Mouse (Mus musculus): ENCODE data around the gene 1700028J19Rik. TPM values are rescaled to one million over a fixed set of nuclear protein-coding genes. Genes with fewer than 3 reads are reported as not detected.
"Not testable (repeated sequence)": the region's sequence is repeated elsewhere in the genome, so short reads cannot be mapped to it uniquely, and the experiment has no call there.

The 1700028J19Rik gene
- polyA plus RNA-seq, 1 experiment = 1.5 TPM

- no peak for DNase-seq (ENCODE audit: low read depth)
- TF ChIP-seq POLR2A (IDR thresholded peaks at IDR 0.05; ENCODE audit: borderline replicate concordance, extremely low read depth, insufficient read depth, insufficient read length, poor library complexity, severe bottlenecking) (no peak), CTCF (IDR thresholded peaks at IDR 0.05; ENCODE audit: borderline replicate concordance, extremely low read depth, insufficient read depth, insufficient read length) (no peak)
Measured at GRCm38 (mm10) chr7:44272546-44272945, 26.1 kb upstream of the 1700028J19Rik start.

- peak; percentile 75 for DNase-seq (ENCODE audit: low read depth)
Measured at GRCm38 (mm10) chr7:44271309-44271708, 24.8 kb upstream of the 1700028J19Rik start.

GRCm38 (mm10) chr7:44269397-44269796 lies 22.9 kb upstream of the 1700028J19Rik start:
- TF ChIP-seq POLR2A (IDR thresholded peaks at IDR 0.05; ENCODE audit: borderline replicate concordance, extremely low read depth, insufficient read depth, insufficient read length, poor library complexity, severe bottlenecking) = no peak
- no peak for TF ChIP-seq CTCF (IDR thresholded peaks at IDR 0.05; ENCODE audit: borderline replicate concordance, extremely low read depth, insufficient read depth, insufficient read length)
- DNase-seq (ENCODE audit: low read depth) = no peak

More at GRCm38 (mm10) chr7:44271309-44271708, 24.8 kb upstream of the 1700028J19Rik start:
- TF ChIP-seq CTCF (IDR thresholded peaks at IDR 0.05; ENCODE audit: borderline replicate concordance, extremely low read depth, insufficient read depth, insufficient read length) (no peak), POLR2A (IDR thresholded peaks at IDR 0.05; ENCODE audit: borderline replicate concordance, extremely low read depth, insufficient read depth, insufficient read length, poor library complexity, severe bottlenecking) (no peak)

DNA sequence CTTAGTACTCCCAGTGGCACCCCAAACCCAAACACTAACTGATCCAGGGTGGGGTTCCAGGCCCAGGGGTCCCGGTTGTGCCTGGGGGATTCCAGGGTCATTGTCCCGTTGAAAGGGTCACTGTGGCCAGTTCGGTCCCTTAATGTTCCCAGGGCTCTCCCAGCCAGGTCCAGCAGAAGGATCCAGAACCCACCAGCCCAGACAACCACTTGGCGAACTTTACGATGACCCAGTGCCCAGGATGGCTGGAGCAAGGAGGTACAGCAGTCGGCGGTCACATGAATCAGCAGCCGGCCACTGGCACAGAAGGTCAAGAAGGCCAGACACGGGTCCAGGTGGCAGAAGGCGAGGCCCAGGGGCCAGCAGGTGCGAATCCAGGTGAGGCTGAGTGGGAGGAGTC lies 21.6 kb upstream of the 1700028J19Rik start:
- no peak for DNase-seq (ENCODE audit: low read depth)

DNA sequence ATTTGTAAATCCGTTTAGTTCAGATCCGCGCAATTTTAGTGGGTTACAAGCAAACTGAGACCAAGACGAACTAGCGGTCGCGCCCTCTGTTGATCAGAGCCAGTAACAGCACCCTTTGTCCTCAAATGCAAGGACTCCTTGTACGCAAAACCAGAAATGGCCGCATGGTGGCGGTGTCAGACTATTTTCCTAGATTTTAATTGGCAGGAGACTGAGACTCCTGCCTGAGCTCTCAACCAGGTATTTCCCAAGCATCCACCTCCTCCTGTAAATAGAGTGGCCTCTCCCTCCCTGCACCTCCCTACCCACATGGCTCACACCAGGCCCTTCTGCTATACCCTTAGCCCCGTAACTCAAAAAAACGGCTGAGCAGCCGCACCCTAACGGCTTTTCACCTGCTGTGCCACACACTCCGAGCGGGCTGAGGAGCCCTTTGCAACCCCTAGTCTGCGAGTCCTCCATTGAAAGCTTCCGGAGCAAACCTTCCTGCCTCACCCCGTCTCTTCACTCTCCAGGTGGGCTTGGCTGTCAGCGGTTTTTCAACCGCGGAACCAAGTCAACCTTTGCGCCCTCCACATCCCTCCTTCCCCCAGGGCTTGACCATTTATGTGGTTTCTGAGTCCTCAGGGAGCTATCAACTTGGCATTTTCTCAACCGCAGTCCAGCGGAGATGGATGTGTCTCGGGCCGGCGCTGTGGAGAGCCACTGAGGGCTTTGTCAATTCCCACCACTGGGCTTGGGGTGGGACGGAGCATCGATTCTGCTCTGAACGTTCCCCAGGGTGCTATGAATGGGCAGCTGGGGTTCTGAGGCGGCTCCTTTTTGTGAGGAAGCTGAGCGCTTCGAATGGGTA lies 16.5 kb upstream of the 1700028J19Rik start:
- DNase-seq (ENCODE audit: low read depth) = peak; percentile 97
- TF ChIP-seq CTCF (IDR thresholded peaks at IDR 0.05; ENCODE audit: borderline replicate concordance, extremely low read depth, insufficient read depth, insufficient read length) = peak; percentile 97
- no peak for TF ChIP-seq POLR2A (IDR thresholded peaks at IDR 0.05; ENCODE audit: borderline replicate concordance, extremely low read depth, insufficient read depth, insufficient read length, poor library complexity, severe bottlenecking)

More for the DNA sequence above, 21.6 kb upstream of the 1700028J19Rik start:
- TF ChIP-seq POLR2A (IDR thresholded peaks at IDR 0.05; ENCODE audit: borderline replicate concordance, extremely low read depth, insufficient read depth, insufficient read length, poor library complexity, severe bottlenecking) (no peak), CTCF (IDR thresholded peaks at IDR 0.05; ENCODE audit: borderline replicate concordance, extremely low read depth, insufficient read depth, insufficient read length) (no peak)

DNA sequence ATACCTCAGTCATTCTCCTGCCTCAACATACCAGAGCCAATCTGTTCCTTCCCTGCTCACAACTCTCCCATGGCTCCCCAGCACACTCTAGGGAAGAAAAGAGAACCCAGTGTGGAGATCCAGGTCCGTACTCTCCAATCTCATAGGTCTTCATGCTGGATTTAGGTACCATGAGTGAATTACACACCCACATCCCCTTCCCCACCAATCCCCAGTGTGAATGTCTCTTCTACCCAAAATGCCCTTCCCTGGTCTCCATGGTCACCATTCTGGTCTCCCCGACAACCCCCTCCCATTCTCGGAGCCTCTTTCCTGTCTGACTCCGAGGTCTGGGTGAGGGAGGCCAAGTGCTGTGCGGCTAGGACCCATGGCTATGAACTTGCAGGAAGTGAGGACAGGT lies 14.7 kb upstream of the 1700028J19Rik start, which contains the start of gene Gm15517:
Gene Gm15517 (plus strand): TSS at position 301 of the 400 bp plus-strand sequence.
- DNase-seq (ENCODE audit: low read depth) = no peak
- TF ChIP-seq POLR2A (IDR thresholded peaks at IDR 0.05; ENCODE audit: borderline replicate concordance, extremely low read depth, insufficient read depth, insufficient read length, poor library complexity, severe bottlenecking) (no peak), CTCF (IDR thresholded peaks at IDR 0.05; ENCODE audit: borderline replicate concordance, extremely low read depth, insufficient read depth, insufficient read length) (no peak)

GRCm38 (mm10) chr7:44260410-44260809 lies 13.9 kb upstream of the 1700028J19Rik start:
- no peak for TF ChIP-seq CTCF (IDR thresholded peaks at IDR 0.05; ENCODE audit: borderline replicate concordance, extremely low read depth, insufficient read depth, insufficient read length)
- no peak for TF ChIP-seq POLR2A (IDR thresholded peaks at IDR 0.05; ENCODE audit: borderline replicate concordance, extremely low read depth, insufficient read depth, insufficient read length, poor library complexity, severe bottlenecking)
- DNase-seq (ENCODE audit: low read depth) = no peak

- TF ChIP-seq CTCF (IDR thresholded peaks at IDR 0.05; ENCODE audit: borderline replicate concordance, extremely low read depth, insufficient read depth, insufficient read length) (no peak), POLR2A (IDR thresholded peaks at IDR 0.05; ENCODE audit: borderline replicate concordance, extremely low read depth, insufficient read depth, insufficient read length, poor library complexity, severe bottlenecking) (no peak)
- no peak for DNase-seq (ENCODE audit: low read depth)
Measured at GRCm38 (mm10) chr7:44257278-44257677, 10.8 kb upstream of the 1700028J19Rik start, which contains the start of gene Acp4. Acp4 (minus strand) TSS chr7:44257378.

DNA sequence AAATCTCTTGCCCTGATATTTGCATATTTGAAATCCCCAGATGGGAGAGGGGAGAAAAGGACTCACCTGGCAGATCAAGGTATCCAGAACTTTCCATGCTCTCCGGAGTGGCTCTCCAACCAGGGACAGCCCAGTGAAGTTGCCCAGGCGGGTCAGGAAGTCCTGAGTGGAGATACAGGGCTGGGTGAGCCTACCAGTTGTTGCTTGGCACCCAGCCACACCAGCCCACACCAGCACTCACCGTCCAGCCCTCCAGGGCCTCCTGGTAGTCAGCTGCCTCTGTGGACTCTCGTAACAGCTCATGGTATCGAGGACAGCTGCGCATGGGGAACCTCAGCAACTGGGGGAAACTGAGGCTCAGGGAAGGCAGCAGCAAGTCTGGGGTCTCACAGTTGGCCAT lies 8.4 kb upstream of the 1700028J19Rik start:
- TF ChIP-seq POLR2A (IDR thresholded peaks at IDR 0.05; ENCODE audit: borderline replicate concordance, extremely low read depth, insufficient read depth, insufficient read length, poor library complexity, severe bottlenecking) (no peak), CTCF (IDR thresholded peaks at IDR 0.05; ENCODE audit: borderline replicate concordance, extremely low read depth, insufficient read depth, insufficient read length) (no peak)
- DNase-seq (ENCODE audit: low read depth) = no peak

DNA sequence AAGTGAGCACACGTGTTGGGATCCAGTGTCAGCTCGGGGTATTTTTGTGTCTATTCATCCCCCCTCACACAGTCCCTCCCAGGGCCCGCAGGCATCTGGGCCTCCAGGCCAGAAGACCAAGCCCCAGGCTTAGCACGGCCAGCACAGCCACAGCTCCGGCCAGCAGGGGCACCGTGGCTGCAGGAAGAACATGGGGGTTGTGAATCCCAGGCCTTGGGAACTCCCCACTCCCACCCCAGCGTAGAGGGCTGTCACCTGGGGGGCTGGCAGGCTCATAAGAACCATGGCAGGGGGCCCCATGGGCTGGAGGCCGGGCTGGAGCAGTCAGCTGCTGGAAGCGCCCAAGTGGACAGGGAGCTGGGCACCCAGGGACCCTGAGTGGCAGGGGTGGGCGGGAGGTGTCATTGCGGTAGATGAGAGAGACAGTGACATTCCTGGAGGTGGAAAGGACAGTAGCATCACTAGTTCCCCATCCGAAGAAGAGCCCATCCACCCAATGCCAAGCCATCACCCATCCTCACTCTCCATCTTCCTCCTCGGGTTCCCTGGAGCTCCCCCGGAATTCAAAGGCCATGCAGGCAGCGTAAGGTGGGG lies 6.6 kb upstream of the 1700028J19Rik start:
- no peak for DNase-seq (ENCODE audit: low read depth)
- TF ChIP-seq CTCF (IDR thresholded peaks at IDR 0.05; ENCODE audit: borderline replicate concordance, extremely low read depth, insufficient read depth, insufficient read length) (no peak), POLR2A (IDR thresholded peaks at IDR 0.05; ENCODE audit: borderline replicate concordance, extremely low read depth, insufficient read depth, insufficient read length, poor library complexity, severe bottlenecking) (no peak)

DNA sequence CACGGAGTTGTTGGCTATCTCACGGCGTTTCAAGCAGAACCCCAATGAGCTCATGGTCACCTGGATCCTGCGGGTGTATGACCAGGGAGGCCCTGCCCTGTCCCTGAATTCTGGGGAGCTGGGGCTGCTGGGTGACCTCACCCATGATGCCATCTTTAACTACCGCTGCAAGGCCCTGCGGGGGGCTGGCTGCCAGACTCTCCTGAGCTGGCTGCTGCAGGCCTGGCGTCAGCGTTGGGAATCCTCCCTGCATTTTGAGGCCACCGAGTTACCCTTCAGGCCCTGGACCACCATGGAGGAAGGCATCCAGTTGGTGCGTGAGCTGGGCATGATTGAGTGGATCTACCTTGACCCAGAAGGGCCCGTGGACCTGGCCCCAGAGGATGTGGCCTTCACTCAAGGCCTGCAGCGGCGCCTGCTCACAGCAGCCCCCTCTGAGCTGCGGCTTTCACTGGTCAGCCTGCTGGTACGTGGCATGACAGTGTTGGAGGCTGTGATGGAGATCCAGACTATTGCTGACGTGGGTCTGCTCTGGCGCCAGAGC lies 4.3 kb upstream of the 1700028J19Rik start:
- not testable (repeated sequence) for DNase-seq (ENCODE audit: low read depth)

Measured in brain, embryonic 14.5 days (tissue).